Comparison of ENCODE assay signal across 10 mouse cellular contexts in genomic region chr12:84569976-84570693, GRCm38 (mm10). TPM values are rescaled to one million over a fixed set of nuclear protein-coding genes. Genes with fewer than 3 reads are reported as not detected.
DNase-seq lines count a peak whose midpoint lies in the region; ATAC-seq and TF ChIP-seq lines count a peak whose summit lies in the region.
"Had no signal": no experiment of that assay in that cellular context is flagged by ENCODE, and none has a peak within 500 bp of the region (broad histone marks: within the 10 kb centered on the region; RNA-seq: fewer than 3 reads in every experiment).

No protein-coding gene starts in this region.

- TF ChIP-seq CTCF in lung, embryonic 14.5 days (IDR thresholded peaks at IDR 0.05; ENCODE audit: low read depth) = no peak
- TF ChIP-seq CTCF in stomach, postnatal 0 days (IDR thresholded peaks at IDR 0.05; ENCODE audit: low read depth) = no peak

- no peaks in the 10 kb centered on the region for H3K4me1 ChIP-seq in lung, embryonic 14.5 days (ENCODE audit: insufficient read depth)
- peaks cover 30% of the 10 kb centered on the region for H3K4me1 ChIP-seq in embryonic facial prominence, embryonic 15.5 days
- H3K4me1 ChIP-seq in limb, embryonic 12.5 days (replicated peaks) = peaks cover 29% of the 10 kb centered on the region
- no peaks in the 10 kb centered on the region for H3K4me1 ChIP-seq in stomach, postnatal 0 days (replicated peaks; ENCODE audit: control insufficient read depth, insufficient read depth)

- H3K4me3 ChIP-seq in lung, embryonic 14.5 days (ENCODE audit: low read depth, low read length) = no peak overlapping the region
- peak overlapping the region; percentile 13; the same call in 1 of the 2 replicates for H3K4me3 ChIP-seq in embryonic facial prominence, embryonic 15.5 days (replicated peaks)
- H3K4me3 ChIP-seq in limb, embryonic 12.5 days (replicated peaks) = peak overlapping the region; percentile 27
- H3K4me3 ChIP-seq in stomach, postnatal 0 days (ENCODE audit: low read depth, low read length) = no peak overlapping the region

- H3K36me3 ChIP-seq in lung, embryonic 14.5 days (ENCODE audit: insufficient read depth) = no peaks in the 10 kb centered on the region
- no peaks in the 10 kb centered on the region for H3K36me3 ChIP-seq in embryonic facial prominence, embryonic 15.5 days
- no peaks in the 10 kb centered on the region for H3K36me3 ChIP-seq in limb, embryonic 12.5 days
- no peaks in the 10 kb centered on the region for H3K36me3 ChIP-seq in stomach, postnatal 0 days (ENCODE audit: control insufficient read depth, insufficient read depth, low read length)

- H3K9ac ChIP-seq in lung, embryonic 14.5 days = no peak overlapping the region
- no peak overlapping the region for H3K9ac ChIP-seq in embryonic facial prominence, embryonic 15.5 days
- no peak overlapping the region for H3K9ac ChIP-seq in limb, embryonic 12.5 days (replicated peaks)
- no peak overlapping the region for H3K9ac ChIP-seq in stomach, postnatal 0 days (ENCODE audit: low read length)

- H3K4me2 ChIP-seq in lung, embryonic 14.5 days = no peak overlapping the region
- 0 out of 2 replicates have a peak overlapping the region, but pooled peaks have one; percentile 4 for H3K4me2 ChIP-seq in embryonic facial prominence, embryonic 15.5 days (replicated peaks)
- peak overlapping the region; percentile 44 for H3K4me2 ChIP-seq in limb, embryonic 12.5 days
- no peak overlapping the region for H3K4me2 ChIP-seq in stomach, postnatal 0 days (replicated peaks; ENCODE audit: low read depth)

- TF ChIP-seq EP300 in stomach, postnatal 0 days (optimal IDR thresholded peaks at IDR 0.05) = no peak

- H3K27me3 ChIP-seq in lung, embryonic 14.5 days (ENCODE audit: insufficient read depth, low read length) = peaks cover 76% of the 10 kb centered on the region
- H3K27me3 ChIP-seq in embryonic facial prominence, embryonic 15.5 days = peaks cover 83% of the 10 kb centered on the region
- H3K27me3 ChIP-seq in limb, embryonic 12.5 days = peaks cover 91% of the 10 kb centered on the region
- peaks cover 18% of the 10 kb centered on the region for H3K27me3 ChIP-seq in stomach, postnatal 0 days (ENCODE audit: control insufficient read depth, insufficient read depth, low read length)

- ATAC-seq in lung, embryonic 14.5 days (ENCODE audit: insufficient read depth) = no peak
- ATAC-seq in embryonic facial prominence, embryonic 15.5 days (ENCODE audit: insufficient number of reproducible peaks, low FRiP score, low TSS enrichment, low read depth) = no peak
- ATAC-seq in limb, embryonic 12.5 days (ENCODE audit: insufficient number of reproducible peaks, insufficient read depth, low FRiP score, low TSS enrichment, low read depth) = no peak
- 0 out of 2 replicates have a peak, but pooled peaks have one; percentile 38 for ATAC-seq in stomach, postnatal 0 days (ENCODE audit: low FRiP score, low TSS enrichment)
- no peak for ATAC-seq in inflammation-experienced regulatory T-cells, adult 6 months

- WGBS in lung, embryonic 14.5 days = 1% methylated on average over 40 of the region's 40 CpGs
- WGBS in embryonic facial prominence, embryonic 15.5 days = 1% methylated on average over 40 of the region's 40 CpGs
- 2% methylated on average over 39 of the region's 40 CpGs for WGBS in limb, embryonic 12.5 days
- 3% methylated on average over 37 of the region's 40 CpGs for WGBS in stomach, postnatal 0 days

- H3K27ac ChIP-seq in lung, embryonic 14.5 days (ENCODE audit: low read depth) = no peak overlapping the region
- H3K27ac ChIP-seq in embryonic facial prominence, embryonic 15.5 days (replicated peaks) = no peak overlapping the region
- no peak overlapping the region for H3K27ac ChIP-seq in limb, embryonic 12.5 days
- H3K27ac ChIP-seq in stomach, postnatal 0 days (replicated peaks) = no peak overlapping the region
- H3K27ac ChIP-seq: macrophage had no signal

- H3K9me3 ChIP-seq in lung, embryonic 14.5 days (ENCODE audit: low read depth, low read length) = no peaks in the 10 kb centered on the region
- no peaks in the 10 kb centered on the region for H3K9me3 ChIP-seq in embryonic facial prominence, embryonic 15.5 days (replicated peaks)
- H3K9me3 ChIP-seq in limb, embryonic 12.5 days = no peaks in the 10 kb centered on the region
- no peaks in the 10 kb centered on the region for H3K9me3 ChIP-seq in stomach, postnatal 0 days (ENCODE audit: control insufficient read depth, low read length)

- DNase-seq in lung, embryonic 14.5 days = peak; percentile 14
- DNase-seq in lung, postnatal 25 days (ENCODE audit: low spot score) = no peak
- no peak for DNase-seq in stomach, postnatal 0 days (ENCODE audit: low spot score)
- no peak for DNase-seq in gastrocnemius, postnatal 25 days
- DNase-seq: cerebellum, adult 11 months had no signal

RNA-seq across cellular contexts. Expression of gene Vsx2, which starts 0.6 kb away (rescaled TPM):
- 0.05 TPM in 1 of 2 replicates, not detected in the other for polyA plus RNA-seq in lung, embryonic 14.5 days (2014; fragmentation: Nextera tagmentation; extraction: Ambion mirVana)
- polyA plus RNA-seq in embryonic facial prominence, embryonic 15.5 days (2015; fragmentation: Nextera tagmentation; extraction: Ambion mirVana) = 0.07 and 0.28 TPM in 2 replicates
- 0.13 and 0.24 TPM in 2 replicates for polyA plus RNA-seq in limb, embryonic 12.5 days (2016; fragmentation: Nextera tagmentation; extraction: Ambion mirVana)
- polyA plus RNA-seq in stomach, postnatal 0 days (2015; fragmentation: Nextera tagmentation; extraction: Ambion mirVana) = not detected in 2 replicates
- not detected for total RNA-seq in gastrocnemius, postnatal 25 days (2021)
- polyA plus RNA-seq in inflammation-experienced regulatory T-cells, adult 6 months (2017; shearing (Covaris generic)) = not detected
- total RNA-seq: gastrocnemius, postnatal 4 days had no signal
- polyA plus RNA-seq: macrophage had no signal

RNA-seq across cellular contexts. Expression of gene Abcd4, which starts 47.1 kb away (rescaled TPM):
- 8.7 and 11.3 TPM in 2 replicates for polyA plus RNA-seq in lung, embryonic 14.5 days (2014; fragmentation: Nextera tagmentation; extraction: Ambion mirVana)
- polyA plus RNA-seq in embryonic facial prominence, embryonic 15.5 days (2015; fragmentation: Nextera tagmentation; extraction: Ambion mirVana) = 13.4 and 17.0 TPM in 2 replicates
- 16.3 and 17.8 TPM in 2 replicates for polyA plus RNA-seq in limb, embryonic 12.5 days (2016; fragmentation: Nextera tagmentation; extraction: Ambion mirVana)
- polyA plus RNA-seq in stomach, postnatal 0 days (2015; fragmentation: Nextera tagmentation; extraction: Ambion mirVana) = 6.0 and 6.1 TPM in 2 replicates
- 1 to 10 TPM; 4.2 to 5.9 TPM for total RNA-seq in gastrocnemius, postnatal 25 days (2021)
- polyA plus RNA-seq in inflammation-experienced regulatory T-cells, adult 6 months (2017; shearing (Covaris generic)) = 10 to 100 TPM in 2 of 3 experiments, 1 to 10 TPM in 1; 7.1 to 11.4 (median 11.1) TPM

Comparison
In these comparisons a context has a peak if more than half of its experiments do, and no peak if none do; other contexts are left out.
1. H3K4me2 ChIP-seq: peak in embryonic facial prominence, embryonic 15.5 days (single experiment) and limb, embryonic 12.5 days (single experiment); none in lung, embryonic 14.5 days (single experiment) and stomach, postnatal 0 days (single experiment).
2. H3K4me3 ChIP-seq: peak in embryonic facial prominence, embryonic 15.5 days (single experiment) and limb, embryonic 12.5 days (single experiment); none in lung, embryonic 14.5 days (single experiment) and stomach, postnatal 0 days (single experiment).